Mouse (Mus musculus) testis, adult 2 months (tissue): Measurements from ENCODE around the gene Lhfpl5.

Source experiments
- CTCF ChIP-seq: fragments of 200-500 bp; IDR thresholded peaks from 2 replicates; pipeline ENCODE4 v1.5.1; 2012; ENCODE audit warnings: low read depth, mild to moderate bottlenecking, inconsistent platforms, low read length, moderate library complexity; ENCODE audit not compliant: control insufficient read depth, insufficient read depth, insufficient replicate concordance
- POLR2A ChIP-seq: fragments of 200-500 bp; IDR thresholded peaks from 2 replicates; pipeline ENCODE4 v1.6.1; 2012; ENCODE audit warnings: low read depth, mild to moderate bottlenecking, inconsistent platforms, low read length, moderate library complexity; ENCODE audit not compliant: control insufficient read depth

DNA sequence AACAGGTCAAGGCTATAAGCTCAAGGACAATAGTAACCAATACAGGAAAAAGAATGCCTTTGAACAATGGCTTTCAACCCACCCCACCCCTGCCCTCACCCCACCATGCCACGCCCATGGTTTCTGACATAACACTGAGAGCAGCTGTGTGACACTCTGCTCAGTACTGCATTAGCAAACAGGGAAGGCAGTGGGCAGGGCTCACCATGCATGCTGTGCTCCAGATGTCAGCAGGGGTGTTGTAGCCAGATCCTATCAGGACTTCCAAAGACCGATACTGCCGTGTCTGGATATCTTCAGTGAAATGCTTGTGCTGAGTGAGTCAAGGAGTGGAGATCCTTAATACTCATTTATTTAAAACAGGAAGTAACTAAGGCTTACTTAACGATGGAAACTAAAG lies 18.5 kb downstream of the Lhfpl5 start:
- TF ChIP-seq POLR2A (no peak; the same call in 1 of the 2 replicates), CTCF (no peak)
